Mouse (Mus musculus) CH12.LX (cell line): Measurements from ENCODE around the gene Cx3cl1. TPM values are rescaled to one million over a fixed set of nuclear protein-coding genes. Genes with fewer than 3 reads are reported as not detected.

ENCODE experiments used
- DNase-seq: peaks from one replicate; pipeline ENCODE4 v3.0.0-alpha.2; 2013; ENCODE audit errors: extremely low read depth
- H3K27ac ChIP-seq: 2 replicates; pipeline ENCODE4 v1.5.1; 2012; ENCODE audit warnings: low read depth, mild to moderate bottlenecking, control low read depth, moderate library complexity; ENCODE audit not compliant: insufficient read depth
- H3K27me3 ChIP-seq: replicated peaks from 2 replicates; pipeline ENCODE3; 2012; ENCODE audit warnings: inconsistent platforms
- H3K36me3 ChIP-seq, 2 experiments: replicated peaks in 1 of 2; 2 replicates each; pipeline versions ENCODE3 to v1.6.1; 2012; ENCODE audit warnings: inconsistent platforms in 1 of 2, low read length in 1 of 2, mild to moderate bottlenecking in 1 of 2, mixed read lengths in 1 of 2, moderate library complexity in 1 of 2; ENCODE audit not compliant: control insufficient read depth in 1 of 2, insufficient read depth in 1 of 2
- H3K4me1 ChIP-seq, 2 experiments: 2 replicates each; pipeline ENCODE4 v1.6.1; 2012; ENCODE audit warnings: inconsistent platforms in 1 of 2, moderate library complexity in 1 of 2; ENCODE audit not compliant: insufficient read depth in 2 of 2, control insufficient read depth in 1 of 2
- H3K4me2 ChIP-seq: 2 replicates; pipeline ENCODE4 v1.6.1; 2012; ENCODE audit warnings: low read depth, mild to moderate bottlenecking, control low read depth; ENCODE audit not compliant: poor library complexity, insufficient read depth, severe bottlenecking
- H3K4me3 ChIP-seq, 3 experiments: fragments of 150-350 bp in 1 of 3; sonication (generic) in 1 of 3; replicated peaks in 1 of 3; 2 replicates each; pipeline versions ENCODE3 to v1.5.1; 2011 to 2012; ENCODE audit warnings: low read depth in 2 of 3, low read length in 2 of 3, mild to moderate bottlenecking in 2 of 3, moderate library complexity in 2 of 3, control low read depth in 1 of 3, improper control_type of control experiment in 1 of 3, inconsistent platforms in 1 of 3, mixed read lengths in 1 of 3; ENCODE audit not compliant: poor library complexity in 1 of 3
- H3K79me2 ChIP-seq: replicated peaks from 2 replicates; pipeline ENCODE4 v1.6.1; 2012; ENCODE audit warnings: mild to moderate bottlenecking, moderate library complexity; ENCODE audit not compliant: control insufficient read depth, poor library complexity, insufficient read depth, severe bottlenecking; ENCODE audit errors: extremely low read depth
- H3K9ac ChIP-seq: 2 replicates; pipeline ENCODE4 v1.6.1; 2012; ENCODE audit warnings: low read depth, mild to moderate bottlenecking, control low read depth, moderate library complexity; ENCODE audit not compliant: insufficient read depth
- H3K9me3 ChIP-seq: replicated peaks from 2 replicates; pipeline ENCODE3; 2012; ENCODE audit warnings: low read length, inconsistent platforms, mixed read lengths
- BHLHE40 ChIP-seq: IDR thresholded peaks from 2 replicates; pipeline ENCODE4 v1.6.1; 2011; ENCODE audit warnings: mild to moderate bottlenecking, low read depth, low read length, improper control_type of control experiment
- CHD1 ChIP-seq: IDR thresholded peaks from 2 replicates; pipeline ENCODE4 v1.6.1; 2012; ENCODE audit warnings: low read depth, low read length, improper control_type of control experiment, inconsistent platforms
- CTCF ChIP-seq, 2 experiments: IDR thresholded peaks in 1 of 2; conservative IDR thresholded peaks in 1 of 2; 2 replicates each; pipeline ENCODE4 v1.5.1; 2011 to 2012; ENCODE audit warnings: low read depth in 2 of 2, low read length in 2 of 2, improper control_type of control experiment in 1 of 2, inconsistent platforms in 1 of 2, mild to moderate bottlenecking in 1 of 2, moderate library complexity in 1 of 2
- EP300 ChIP-seq: IDR thresholded peaks from 2 replicates; pipeline ENCODE4 v1.6.1; 2011; ENCODE audit warnings: low read length, improper control_type of control experiment
- ETS1 ChIP-seq: conservative IDR thresholded peaks from 2 replicates; pipeline ENCODE4 v1.6.1; 2012; ENCODE audit warnings: low read depth, mild to moderate bottlenecking, inconsistent platforms, low read length, improper control_type of control experiment, moderate library complexity
- HCFC1 ChIP-seq: IDR thresholded peaks from 2 replicates; pipeline ENCODE4 v1.6.1; 2012; ENCODE audit warnings: low read depth, mild to moderate bottlenecking, inconsistent platforms, low read length, improper control_type of control experiment
- IRF4 ChIP-seq: IDR thresholded peaks from 2 replicates; pipeline ENCODE4 v1.6.1; 2014; ENCODE audit warnings: low read depth, mild to moderate bottlenecking, inconsistent platforms, low read length, improper control_type of control experiment
- JUN ChIP-seq: IDR thresholded peaks from 2 replicates; pipeline ENCODE4 v1.6.1; 2011; ENCODE audit warnings: low read depth, mild to moderate bottlenecking, low read length, improper control_type of control experiment, moderate library complexity; ENCODE audit not compliant: insufficient read depth
- MAX ChIP-seq: IDR thresholded peaks from 2 replicates; pipeline ENCODE4 v1.6.1; 2011; ENCODE audit warnings: low read length, improper control_type of control experiment
- MAZ ChIP-seq: IDR thresholded peaks from 2 replicates; pipeline ENCODE4 v1.6.1; 2012; ENCODE audit warnings: low read depth, mild to moderate bottlenecking, inconsistent platforms, low read length, improper control_type of control experiment, moderate library complexity
- MEF2A ChIP-seq: IDR thresholded peaks from 2 replicates; pipeline ENCODE4 v1.6.1; 2014; ENCODE audit warnings: low read depth, mild to moderate bottlenecking, inconsistent platforms, low read length, improper control_type of control experiment, borderline replicate concordance
- MXI1 ChIP-seq: IDR thresholded peaks from 2 replicates; pipeline ENCODE4 v1.6.1; 2011; ENCODE audit warnings: mild to moderate bottlenecking, low read depth, low read length, improper control_type of control experiment
- MYC ChIP-seq: IDR thresholded peaks from 2 replicates; pipeline ENCODE4 v1.6.1; 2011; ENCODE audit warnings: low read depth, mild to moderate bottlenecking, improper control_type of control experiment, low read length
- NELFE ChIP-seq: IDR thresholded peaks from 2 replicates; pipeline ENCODE4 v1.6.1; 2011; ENCODE audit warnings: low read depth, low read length, improper control_type of control experiment
- PAX5 ChIP-seq: IDR thresholded peaks from 2 replicates; pipeline ENCODE4 v1.6.1; 2012; ENCODE audit warnings: low read length, inconsistent platforms, mixed read lengths
- RAD21 ChIP-seq: IDR thresholded peaks from 2 replicates; pipeline ENCODE4 v1.6.1; 2011; ENCODE audit warnings: low read depth, mild to moderate bottlenecking, low read length, improper control_type of control experiment, moderate library complexity
- RCOR1 ChIP-seq: conservative IDR thresholded peaks from 2 replicates; pipeline ENCODE4 v1.6.1; 2012; ENCODE audit warnings: low read depth, mild to moderate bottlenecking, inconsistent platforms, low read length, improper control_type of control experiment
- SIN3A ChIP-seq: IDR thresholded peaks from 2 replicates; pipeline ENCODE4 v1.6.1; 2012; ENCODE audit warnings: low read length, improper control_type of control experiment, inconsistent platforms
- TBP ChIP-seq: conservative IDR thresholded peaks from 2 replicates; pipeline ENCODE4 v1.6.1; 2011; ENCODE audit warnings: low read depth, low read length, improper control_type of control experiment
- TCF12 ChIP-seq: IDR thresholded peaks from 2 replicates; pipeline ENCODE4 v1.6.1; 2014; ENCODE audit warnings: low read depth, mild to moderate bottlenecking, inconsistent platforms, low read length, improper control_type of control experiment
- UBTF ChIP-seq: IDR thresholded peaks from 2 replicates; pipeline ENCODE4 v1.6.1; 2012; ENCODE audit warnings: low read depth, mild to moderate bottlenecking, inconsistent platforms, low read length, improper control_type of control experiment, moderate library complexity
- USF1 ChIP-seq: IDR thresholded peaks from 2 replicates; pipeline ENCODE4 v1.6.1; 2014; ENCODE audit warnings: low read depth, mild to moderate bottlenecking, inconsistent platforms, low read length, improper control_type of control experiment
- ZKSCAN1 ChIP-seq: IDR thresholded peaks from 2 replicates; pipeline ENCODE4 v1.6.1; 2012; ENCODE audit warnings: low read depth, inconsistent platforms, low read length, improper control_type of control experiment, borderline replicate concordance
- dilution Hi-C: fragments of 300-500 bp; cut with MboI; formaldehyde crosslinking; loops from 2 replicates; pipeline ENCODE4 v1.14.3; 2020; ENCODE audit warnings: low sequenced_read_pairs; ENCODE audit not compliant: extremely low pct_unique_long_range_greater_than_20kb, extremely low pct_ligation_motif_present
- in situ Hi-C: fragments of 300-500 bp; cut with MboI; formaldehyde crosslinking; loops from 3 replicates; pipeline ENCODE4 v1.14.3; 2019; ENCODE audit warnings: low sequenced_read_pairs, low pct_ligation_motif_present, low pct_unique_long_range_greater_than_20kb, mixed read lengths
- polyA plus RNA-seq: library from polyadenylated mRNA; unstranded; fragments of >175 nt; gene quantifications from 2 replicates; pipeline ENCODE4 v1.2.1, GENCODE M21; 2012; ENCODE audit warnings: low read depth; ENCODE audit not compliant: insufficient read length
- total RNA-seq, 2 experiments: library from RNA; depleted of rRNA; stranded (reverse); fragments of 300-350 nt in 1 of 2; fragments of >200 nt in 1 of 2; gene quantifications; 2 replicates each; pipeline ENCODE4 v1.2.3; 2012 to 2014

Cx3cl1 gene
- total and polyA plus RNA-seq, 3 experiments, result 0.19 to 4.2 (median 3.7) TPM

DNA sequence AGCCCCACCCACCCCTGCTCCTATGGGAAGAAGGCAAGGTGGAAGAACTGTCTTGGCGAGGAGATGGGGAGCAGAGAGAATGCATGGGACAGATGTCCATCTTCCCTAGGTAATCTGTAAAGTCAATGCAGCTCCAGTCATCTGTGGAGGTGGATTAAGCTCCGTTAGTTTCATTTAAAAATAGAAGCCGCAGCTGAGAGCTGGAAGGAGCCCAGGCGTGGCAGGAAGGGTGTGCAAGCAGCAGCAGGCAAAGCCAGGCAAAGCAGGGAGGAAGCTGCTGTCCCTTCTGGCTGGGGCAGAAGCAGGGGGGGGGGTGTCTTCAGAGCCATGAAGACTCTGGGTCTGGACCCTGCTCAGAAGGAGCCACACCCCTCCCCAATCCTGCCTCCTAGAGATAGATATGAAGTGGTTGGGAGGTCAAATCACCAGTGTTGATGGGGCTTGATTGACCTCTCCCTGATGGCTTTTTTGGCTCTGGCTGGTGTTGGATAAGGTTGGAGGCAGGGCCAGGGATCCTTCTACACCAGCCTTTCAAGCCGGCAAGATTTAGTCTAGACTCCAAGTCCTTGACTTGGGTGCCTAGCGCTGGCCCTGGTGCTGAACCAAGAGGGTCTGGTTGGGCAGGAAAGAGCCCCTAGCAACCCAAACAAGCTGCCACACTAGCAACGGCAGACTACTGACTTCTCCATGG lies 28.6 kb downstream of the Cx3cl1 start:
- Histone ChIP-seq H3K27ac (no peak overlapping the region), H3K36me3 (no peaks in the 10 kb centered on the region), H3K79me2 (no peaks in the 10 kb centered on the region), H3K27me3 (no peaks in the 10 kb centered on the region), H3K4me3 (no peak overlapping the region), H3K4me2 (no peak overlapping the region; the same call in 1 of the 2 replicates), H3K9me3 (no peaks in the 10 kb centered on the region), H3K4me1 (peaks cover 27 to 42% of the 10 kb centered on the region in 2 experiments), H3K9ac (no peak overlapping the region)
- in situ Hi-C loops, result no loop called here
- no peak for TF ChIP-seq NELFE
- TF ChIP-seq SIN3A, result 0 out of 2 replicates have a peak, but pooled peaks have one; percentile 24
- no peak for DNase-seq
- dilution Hi-C loops, result no loop called here

DNA sequence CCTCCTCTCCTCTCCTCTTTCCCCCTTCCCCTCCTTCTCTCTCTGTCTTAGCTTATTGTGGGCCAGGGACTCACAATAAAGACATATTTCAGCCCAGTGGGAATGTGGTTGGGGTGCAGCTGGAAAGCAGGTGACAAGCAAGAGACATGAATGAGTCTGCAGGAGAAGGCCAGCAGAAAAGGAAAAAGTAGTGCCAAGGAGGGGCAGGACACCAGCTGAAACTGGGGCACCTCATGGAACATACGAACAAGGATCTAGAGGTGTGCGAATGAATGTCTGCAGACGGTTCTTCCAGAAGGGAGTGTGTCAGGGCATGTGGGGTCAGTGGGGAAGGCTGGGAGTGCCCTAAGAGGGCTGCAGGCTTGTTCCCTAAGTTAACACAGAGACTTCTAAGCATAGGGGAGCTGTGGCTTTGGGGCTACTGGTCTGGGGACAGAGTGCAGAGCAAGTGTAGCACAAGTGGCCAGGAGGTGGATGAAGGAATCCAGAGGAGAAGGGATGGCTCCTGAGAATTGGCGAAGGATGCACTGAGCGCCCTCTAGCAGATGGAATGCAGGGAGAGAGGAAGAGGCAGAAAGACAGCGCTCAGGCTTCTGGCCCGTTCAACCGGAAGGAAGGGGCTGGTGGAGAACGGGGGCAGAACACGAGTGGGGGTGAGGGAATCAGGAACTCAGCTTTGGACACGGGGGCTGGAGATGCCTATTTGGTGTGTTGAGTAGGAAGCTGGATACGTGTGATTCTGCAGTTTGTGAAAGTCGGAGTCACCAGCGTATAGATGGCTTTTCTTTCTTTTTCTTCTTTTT lies 29.7 kb downstream of the Cx3cl1 start:
- DNase-seq, result no peak
- H3K27me3 ChIP-seq, result no peaks in the 10 kb centered on the region
- dilution Hi-C loops, result no loop called here
- H3K9ac ChIP-seq, result no peak overlapping the region
- no peak overlapping the region for H3K4me2 ChIP-seq
- H3K4me1 ChIP-seq, result peaks cover 27 to 46% of the 10 kb centered on the region in 2 experiments
- H3K4me3 ChIP-seq, result no peak overlapping the region
- no peaks in the 10 kb centered on the region for H3K9me3 ChIP-seq
- in situ Hi-C loops, result no loop called here
- no peaks in the 10 kb centered on the region for H3K79me2 ChIP-seq
- no peaks in the 10 kb centered on the region for H3K36me3 ChIP-seq
- TF ChIP-seq TCF12 (no peak), CTCF (conservative IDR thresholded peaks at IDR 0.05 in 1 of 2, IDR thresholded peaks at IDR 0.05 in 1 of 2; ENCODE audit: low read depth in 2 of 2, low read length in 2 of 2) (peak in 1 of 2 experiments; percentile 13; a peak in 1 of 4 replicates), USF1 (no peak), MXI1 (no peak), EP300 (no peak), RCOR1 (no peak), UBTF (no peak)
- no peak overlapping the region for H3K27ac ChIP-seq

- Histone ChIP-seq H3K27ac (peak overlapping the region; percentile 43; the same call in 1 of the 2 replicates), H3K4me2 (peak overlapping the region; percentile 2), H3K4me1 (peaks cover 29 to 53% of the 10 kb centered on the region in 2 experiments), H3K27me3 (no peaks in the 10 kb centered on the region), H3K4me3 (no peak overlapping the region), H3K36me3 (no peaks in the 10 kb centered on the region), H3K9ac (no peak overlapping the region; the same call in 1 of the 2 replicates), H3K9me3 (no peaks in the 10 kb centered on the region), H3K79me2 (no peaks in the 10 kb centered on the region)
- dilution Hi-C loops, result no loop called here
- in situ Hi-C loops, result no loop called here
- peak; percentile 84 for DNase-seq
- no peak for TF ChIP-seq CHD1
- TF ChIP-seq TCF12, result 0 out of 2 replicates have a peak, but pooled peaks have one; percentile 20
- TF ChIP-seq BHLHE40, result peak; percentile 50
- TF ChIP-seq ETS1, result peak; percentile 48; the same call in 1 of the 2 replicates
- TF ChIP-seq PAX5, result no peak
- 0 out of 2 replicates have a peak, but pooled peaks have one; percentile 13 for TF ChIP-seq JUN
- TF ChIP-seq ZKSCAN1, result no peak
- TF ChIP-seq MAX, result peak; percentile 67
- TF ChIP-seq TBP, result no peak
- peak; percentile 51 for TF ChIP-seq HCFC1
- TF ChIP-seq EP300, result peak; percentile 78
- TF ChIP-seq IRF4, result peak; percentile 69
- TF ChIP-seq RAD21, result no peak
- TF ChIP-seq MEF2A, result no peak
- peak; percentile 64 for TF ChIP-seq MYC
- 0 out of 2 replicates have a peak, but pooled peaks have one; percentile 37 for TF ChIP-seq MAZ
- peak; percentile 47; the same call in 1 of the 2 replicates for TF ChIP-seq MXI1
Measured at GRCm38 (mm10) chr8:94802375-94802774, 30.6 kb downstream of the Cx3cl1 start.
